Comparison of ENCODE assay signal across 13 mouse cellular contexts in genomic region chr8:103214606-103215005, GRCm38 (mm10).
"Had no signal": no experiment of that assay in that cellular context is flagged by ENCODE, and none has a peak within 500 bp of the region (broad histone marks: within the 10 kb centered on the region; RNA-seq: fewer than 3 reads in every experiment).

No protein-coding gene starts in this region.

- H3K27me3 ChIP-seq: limb, embryonic 13.5 days; neural tube, embryonic 15.5 days had no signal

- H3K36me3 ChIP-seq: limb, embryonic 13.5 days; midbrain, embryonic 10.5 days; neural tube, embryonic 15.5 days had no signal

- H3K4me1 ChIP-seq: limb, embryonic 13.5 days; midbrain, embryonic 10.5 days; neural tube, embryonic 15.5 days had no signal

- ATAC-seq: intestine, embryonic 16.5 days had no signal

- H3K4me2 ChIP-seq: limb, embryonic 13.5 days; neural tube, embryonic 15.5 days had no signal

- H3K27ac ChIP-seq: limb, embryonic 13.5 days; liver, embryonic 14.5 days; midbrain, embryonic 10.5 days; neural tube, embryonic 15.5 days had no signal

- DNase-seq: left cerebral cortex, postnatal 4 days; lung, adult 18-20 months; lung, postnatal 10 days; midbrain, embryonic 14.5 days; right cerebral cortex, adult 18-20 months; right cerebral cortex, postnatal 25 days; thymus, postnatal 36 days had no signal

- H3K9ac ChIP-seq: limb, embryonic 13.5 days; liver, embryonic 14.5 days; neural tube, embryonic 15.5 days had no signal

- H3K4me3 ChIP-seq: limb, embryonic 13.5 days; midbrain, embryonic 10.5 days; myocyte; neural tube, embryonic 15.5 days had no signal

- H3K9me3 ChIP-seq: limb, embryonic 13.5 days; midbrain, embryonic 10.5 days; neural tube, embryonic 15.5 days had no signal
